Mouse (Mus musculus) right cerebral cortex, postnatal 4 days (tissue): ENCODE measurements around the gene 4930415O20Rik.

Experiments used
- DNase-seq: peaks from one replicate; pipeline ENCODE4 v3.0.0-alpha.2; 2022

The 4930415O20Rik gene

DNA sequence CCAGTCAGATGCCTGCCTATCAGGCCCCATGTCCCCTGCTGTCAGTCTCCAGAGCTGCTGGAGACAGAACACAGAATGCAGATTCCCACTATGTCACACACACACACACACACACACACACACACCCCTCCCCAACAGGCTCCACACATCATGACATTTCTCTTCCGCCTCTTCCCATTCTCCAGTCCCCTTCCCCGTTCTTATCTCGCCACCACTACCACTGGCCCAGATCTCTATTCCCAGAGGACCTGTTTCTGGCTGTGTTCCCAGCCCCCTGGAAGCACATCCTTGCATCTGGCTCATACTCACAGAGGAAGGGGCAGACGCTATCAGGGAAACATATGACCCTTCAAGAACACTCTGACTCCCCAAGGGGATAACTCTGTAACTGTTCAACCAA is 36.8 kb downstream of the 4930415O20Rik start:
- no peak for DNase-seq

GRCm38 (mm10) chr15:98608058-98608783 is 37.4 kb downstream of the 4930415O20Rik start:
- no peak for DNase-seq

DNA sequence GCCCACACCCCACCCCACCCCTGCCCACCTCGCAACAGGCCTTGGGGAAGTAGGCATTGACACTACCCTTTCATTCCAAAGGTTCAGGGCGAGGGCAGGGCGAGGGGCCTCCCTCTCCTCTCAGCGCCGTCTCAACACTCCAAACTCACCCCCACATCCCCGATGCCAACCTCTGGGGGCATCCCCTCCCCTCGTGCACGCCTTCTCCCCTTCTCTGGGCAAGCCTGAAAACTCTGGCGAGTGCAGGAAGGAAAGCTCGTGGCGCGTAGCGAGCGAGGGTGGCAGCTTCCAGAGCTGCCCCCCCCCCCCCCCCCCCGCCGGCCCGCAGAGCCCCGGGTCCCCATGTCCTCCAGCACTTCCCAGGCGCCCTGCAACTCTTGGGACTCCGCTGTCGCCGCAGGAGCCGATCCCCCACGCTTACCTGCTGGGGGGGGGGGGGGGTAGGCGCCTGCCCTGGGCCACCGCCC is 38.0 kb downstream of the 4930415O20Rik start:
- DNase-seq, result no peak

- DNase-seq, result peak; percentile 80
These were observed 38.7 kb downstream of the 4930415O20Rik start, which contains the start of gene Adcy6 for GRCm38 (mm10) chr15:98609331-98610130. Gene Adcy6, minus strand, starts transcription at chr15:98610076.

DNA sequence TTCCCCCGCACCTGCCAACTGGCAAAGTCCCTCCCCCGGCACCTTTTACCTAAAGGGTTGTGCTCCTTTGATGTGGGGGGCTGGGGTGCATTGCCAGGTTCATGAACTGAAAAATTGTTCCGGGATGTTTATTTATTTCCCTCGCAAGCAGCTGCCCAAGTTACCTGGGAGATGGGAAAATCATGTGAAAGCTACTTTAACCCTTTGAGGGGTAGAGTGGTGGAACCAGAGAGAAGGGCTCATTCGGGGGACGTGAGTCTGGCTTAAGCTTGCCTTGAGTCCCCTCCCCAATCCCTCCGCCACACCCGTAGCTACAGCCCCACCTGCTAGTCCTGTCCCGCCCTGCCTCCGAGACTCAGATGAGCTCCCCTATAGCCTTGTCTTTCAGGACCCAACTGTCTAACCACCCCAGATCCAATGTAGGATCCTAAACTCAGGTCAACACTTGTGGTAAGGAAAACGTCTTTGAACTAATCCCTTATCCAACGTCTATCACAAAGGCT is 39.4 kb downstream of the 4930415O20Rik start:
- DNase-seq, result no peak

DNA sequence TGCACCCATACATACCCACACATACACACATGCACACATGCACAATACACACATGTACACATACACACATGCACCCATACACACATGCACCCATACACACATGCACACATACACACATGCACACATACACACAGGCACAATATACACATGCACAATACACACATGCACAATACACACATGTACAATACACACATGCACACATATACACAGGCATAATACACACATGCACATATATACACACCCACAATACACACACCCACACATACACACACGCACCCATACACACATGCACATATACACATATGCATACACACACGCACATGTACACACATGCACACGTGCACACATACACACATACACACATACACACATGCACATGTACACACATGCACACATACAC is 41.4 kb downstream of the 4930415O20Rik start:
- no peak for DNase-seq

GRCm38 (mm10) chr15:98614551-98614950 is 43.7 kb downstream of the 4930415O20Rik start:
- DNase-seq, result no peak

DNA sequence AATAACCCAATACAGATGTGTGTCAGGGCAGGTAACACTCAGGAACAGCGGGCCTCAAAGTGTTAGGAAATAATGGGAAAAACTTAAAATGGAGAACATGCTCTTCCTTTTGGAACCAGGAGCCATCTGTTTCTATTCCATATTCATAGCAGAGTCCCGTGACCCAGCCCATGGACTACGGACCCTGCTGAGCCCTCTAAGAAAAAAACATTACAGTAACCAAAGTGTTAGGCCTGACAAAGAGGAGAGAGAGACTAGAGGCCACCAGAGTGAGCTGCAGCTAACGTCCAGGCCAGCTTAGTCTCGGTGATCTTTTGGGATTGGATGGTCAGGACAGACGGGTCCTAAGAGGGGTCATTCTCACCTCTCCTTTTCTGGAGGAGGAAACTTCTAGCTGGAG is 44.2 kb downstream of the 4930415O20Rik start:
- no peak for DNase-seq

GRCm38 (mm10) chr15:98615751-98616150 is 44.9 kb downstream of the 4930415O20Rik start:
- no peak for DNase-seq

DNA sequence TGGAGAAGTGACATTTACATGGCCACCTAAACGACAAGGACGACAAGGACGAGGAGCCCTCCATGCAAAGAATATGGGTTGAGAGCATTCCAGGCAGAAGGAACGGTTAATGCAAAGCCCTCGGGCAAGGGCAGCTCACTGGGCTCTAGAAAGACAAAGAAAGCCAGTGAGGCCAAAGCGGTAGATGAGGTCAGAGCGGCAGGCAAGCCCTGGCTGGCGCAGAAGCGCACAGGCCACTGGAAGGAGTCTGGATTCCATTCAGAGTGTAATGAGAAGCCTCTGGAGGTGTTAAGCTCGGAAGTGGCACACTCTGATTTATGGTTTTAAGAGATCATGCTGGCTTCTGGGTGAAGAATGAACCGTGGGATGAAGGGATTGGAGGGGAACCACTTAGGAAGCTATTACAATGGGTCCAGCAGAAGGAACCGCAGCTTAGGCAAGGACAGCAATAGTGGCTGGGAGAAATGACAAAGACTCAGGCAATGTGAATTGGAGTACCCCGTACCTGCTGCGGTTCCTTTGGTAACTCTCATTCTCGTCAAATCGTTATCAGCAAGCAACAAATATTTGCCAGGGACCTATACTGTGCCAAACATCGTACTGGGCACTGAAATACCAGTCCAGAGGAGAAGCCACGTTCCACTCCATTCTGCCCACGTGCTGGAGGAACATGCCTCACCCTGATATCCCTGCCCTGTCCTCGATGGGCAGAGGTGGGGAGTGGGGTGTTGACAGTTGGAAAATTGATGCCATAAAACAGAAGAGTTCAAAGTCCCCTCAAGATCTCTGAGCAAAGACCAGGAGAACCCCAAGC is 45.8 kb downstream of the 4930415O20Rik start:
- DNase-seq, result no peak

- DNase-seq, result peak; percentile 82
These were observed 46.4 kb downstream of the 4930415O20Rik start for GRCm38 (mm10) chr15:98617176-98617537.

GRCm38 (mm10) chr15:98622199-98622598 is 51.4 kb downstream of the 4930415O20Rik start:
- DNase-seq, result no peak

DNA sequence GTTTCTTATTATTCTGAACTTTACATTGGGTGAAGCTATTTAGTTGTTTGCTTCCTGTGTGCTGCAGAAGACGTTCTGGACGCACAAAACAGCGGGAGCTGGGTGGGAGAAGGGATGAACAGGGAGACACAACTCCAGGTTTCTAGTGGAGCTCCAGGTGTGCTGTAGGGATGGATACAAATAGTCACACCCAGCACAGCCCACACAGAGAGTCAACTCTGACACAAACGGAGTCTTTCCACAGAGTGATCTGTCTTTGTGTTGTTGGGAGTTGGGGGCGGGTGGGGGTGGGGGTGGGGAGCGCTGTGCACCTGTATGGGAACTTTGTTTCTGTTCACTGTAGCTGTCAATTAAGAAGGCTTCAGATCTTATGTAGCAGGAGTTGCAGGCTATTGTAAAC is 51.9 kb downstream of the 4930415O20Rik start:
- no peak for DNase-seq

- no peak for DNase-seq
These were observed 52.6 kb downstream of the 4930415O20Rik start for GRCm38 (mm10) chr15:98623361-98623821.

DNA sequence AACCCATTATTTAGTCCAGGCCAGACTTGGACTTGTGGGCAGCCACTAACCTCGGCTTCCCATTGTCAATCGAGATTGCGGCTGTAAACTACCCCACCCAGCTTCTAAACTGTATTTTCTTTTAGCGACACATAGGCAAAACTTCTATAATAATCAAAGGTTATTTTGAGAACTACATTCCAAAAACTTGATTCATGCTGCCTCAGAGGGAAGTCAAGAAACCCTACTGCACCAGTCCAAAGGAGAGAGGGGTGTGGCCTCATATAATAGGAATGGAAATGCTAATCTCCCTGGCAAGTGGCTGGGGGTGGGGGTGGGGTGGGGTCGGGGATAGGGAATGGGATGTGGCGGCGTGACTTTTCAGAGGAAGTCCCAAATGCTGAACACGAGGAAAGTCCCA is 55.3 kb downstream of the 4930415O20Rik start:
- DNase-seq, result no peak

GRCm38 (mm10) chr15:98626487-98627212 is 55.8 kb downstream of the 4930415O20Rik start:
- DNase-seq, result no peak

DNA sequence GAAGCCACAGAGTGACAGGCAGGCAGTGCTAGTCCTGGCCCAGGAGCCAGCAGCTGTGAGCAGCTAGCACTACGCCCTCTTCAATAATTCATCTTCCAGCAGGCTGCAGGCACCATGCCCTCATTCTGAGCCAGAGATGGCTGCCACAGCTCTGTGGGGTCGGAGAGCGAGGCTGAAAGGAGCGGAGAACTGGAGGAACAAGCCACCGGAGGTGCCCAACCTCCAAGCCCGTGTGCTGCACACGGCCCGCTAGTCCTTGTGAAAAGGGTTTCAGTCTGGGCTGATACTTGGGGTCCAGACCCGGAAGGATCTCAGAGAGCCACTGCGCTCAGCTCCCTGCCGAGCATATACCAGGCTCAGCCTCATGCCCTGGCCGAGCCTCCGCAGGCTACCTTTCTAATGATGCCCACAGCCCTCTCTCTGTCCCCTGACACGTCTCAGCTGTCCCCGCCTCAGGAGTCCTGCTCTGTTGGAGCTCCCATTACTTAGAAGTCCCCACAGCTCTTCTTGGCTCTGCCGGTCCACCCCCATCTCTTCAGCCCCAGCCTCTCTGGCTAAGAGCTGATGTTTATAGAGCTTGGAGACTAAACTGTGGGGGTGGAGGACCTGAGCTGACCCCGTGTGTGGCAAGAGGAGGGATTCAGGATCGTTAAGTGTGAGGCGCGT is 57.9 kb downstream of the 4930415O20Rik start:
- DNase-seq, result no peak

GRCm38 (mm10) chr15:98629464-98629863 is 58.7 kb downstream of the 4930415O20Rik start:
- no peak for DNase-seq

GRCm38 (mm10) chr15:98630540-98630939 is 59.7 kb downstream of the 4930415O20Rik start, which contains the start of gene Cacnb3:
Gene Cacnb3, plus strand, starts transcription at chr15:98630840.
- DNase-seq, result no peak

GRCm38 (mm10) chr15:98631493-98631892 is 60.7 kb downstream of the 4930415O20Rik start:
- DNase-seq, result peak; percentile 87

DNA sequence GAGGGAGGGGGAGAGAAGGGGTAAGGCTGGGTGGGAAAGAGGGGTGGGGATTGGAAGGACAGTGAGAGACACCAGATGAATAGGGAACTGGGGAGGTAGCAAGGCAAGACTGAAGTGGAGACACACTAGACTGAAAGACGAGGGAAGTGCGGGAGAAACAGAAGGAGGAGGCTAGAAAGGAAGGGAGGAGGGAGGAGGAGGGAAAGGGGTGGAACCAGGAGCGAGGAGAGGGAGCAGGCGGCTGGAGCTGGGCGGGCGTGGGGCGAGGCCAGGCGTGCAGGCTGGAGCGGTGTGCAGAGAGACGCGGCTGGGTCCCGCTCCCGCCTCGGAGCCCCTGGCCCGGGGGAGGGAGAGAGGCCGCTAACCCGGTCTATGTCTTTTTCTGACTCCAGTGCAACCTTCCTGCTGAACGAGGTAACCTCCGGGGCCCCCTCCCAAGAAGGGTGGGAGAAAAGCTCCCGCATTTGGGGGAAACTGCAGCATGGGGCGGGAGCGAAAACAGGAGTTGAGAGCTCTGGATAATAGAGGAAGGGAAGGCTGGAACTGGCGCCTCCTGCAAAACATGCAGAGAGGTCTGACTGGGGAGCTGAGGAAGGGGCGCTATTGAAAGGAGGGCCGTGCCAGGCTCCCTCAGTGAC is 61.4 kb downstream of the 4930415O20Rik start:
- peak; percentile 65 for DNase-seq
